Mouse (Mus musculus) c-Kit-positive CD71-positive TER-119-negative erythroid progenitor cells, embryonic 14.5 days (primary cell): ENCODE results near the gene H2afb3.
"Not testable (repeated sequence)": the region's sequence is repeated elsewhere in the genome, so short reads cannot be mapped to it uniquely, and the experiment has no call there.

Experiments
- DNase-seq: peaks from one replicate; pipeline ENCODE4 v3.0.0-alpha.2; 2013; ENCODE audit warnings: low read depth

The H2afb3 gene

GRCm38 (mm10) chrX:120312995-120313394 is at the start of gene H2afb3:
H2afb3 (minus strand) TSS chrX:120313095.
- not testable (repeated sequence) for DNase-seq

DNA sequence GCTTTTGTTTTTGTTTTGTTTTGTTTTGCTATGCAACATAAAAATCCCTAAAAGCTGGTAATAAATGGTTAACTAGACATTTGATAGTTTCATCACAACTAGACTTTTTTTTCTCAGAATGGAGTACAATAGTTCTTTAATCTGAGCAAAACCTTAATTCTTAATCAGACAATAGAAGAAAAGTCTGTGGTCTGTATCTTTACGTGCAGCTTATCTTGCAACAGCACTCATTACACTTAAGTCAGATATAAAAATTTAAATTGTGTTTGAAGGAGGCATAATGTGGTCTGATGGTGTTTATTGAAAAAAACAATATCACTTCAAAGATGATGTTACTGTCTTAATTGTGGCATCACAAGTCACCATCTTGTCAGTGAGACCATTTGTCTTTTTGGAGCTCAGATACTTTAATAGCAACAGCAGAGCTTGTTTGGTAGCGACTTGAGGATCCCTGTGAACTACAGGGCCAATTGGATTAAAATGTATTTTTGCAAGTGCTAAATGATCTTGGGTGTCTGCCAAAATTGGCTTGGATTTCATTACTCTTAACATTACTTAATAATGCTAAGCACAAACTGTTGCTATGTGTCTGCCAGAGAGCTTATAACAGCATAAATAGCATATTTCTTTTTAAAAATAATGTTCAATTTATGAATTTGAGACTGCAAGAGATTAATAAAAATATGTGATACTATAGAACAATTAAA is 11.3 kb downstream of the H2afb3 start:
- DNase-seq = no peak

DNA sequence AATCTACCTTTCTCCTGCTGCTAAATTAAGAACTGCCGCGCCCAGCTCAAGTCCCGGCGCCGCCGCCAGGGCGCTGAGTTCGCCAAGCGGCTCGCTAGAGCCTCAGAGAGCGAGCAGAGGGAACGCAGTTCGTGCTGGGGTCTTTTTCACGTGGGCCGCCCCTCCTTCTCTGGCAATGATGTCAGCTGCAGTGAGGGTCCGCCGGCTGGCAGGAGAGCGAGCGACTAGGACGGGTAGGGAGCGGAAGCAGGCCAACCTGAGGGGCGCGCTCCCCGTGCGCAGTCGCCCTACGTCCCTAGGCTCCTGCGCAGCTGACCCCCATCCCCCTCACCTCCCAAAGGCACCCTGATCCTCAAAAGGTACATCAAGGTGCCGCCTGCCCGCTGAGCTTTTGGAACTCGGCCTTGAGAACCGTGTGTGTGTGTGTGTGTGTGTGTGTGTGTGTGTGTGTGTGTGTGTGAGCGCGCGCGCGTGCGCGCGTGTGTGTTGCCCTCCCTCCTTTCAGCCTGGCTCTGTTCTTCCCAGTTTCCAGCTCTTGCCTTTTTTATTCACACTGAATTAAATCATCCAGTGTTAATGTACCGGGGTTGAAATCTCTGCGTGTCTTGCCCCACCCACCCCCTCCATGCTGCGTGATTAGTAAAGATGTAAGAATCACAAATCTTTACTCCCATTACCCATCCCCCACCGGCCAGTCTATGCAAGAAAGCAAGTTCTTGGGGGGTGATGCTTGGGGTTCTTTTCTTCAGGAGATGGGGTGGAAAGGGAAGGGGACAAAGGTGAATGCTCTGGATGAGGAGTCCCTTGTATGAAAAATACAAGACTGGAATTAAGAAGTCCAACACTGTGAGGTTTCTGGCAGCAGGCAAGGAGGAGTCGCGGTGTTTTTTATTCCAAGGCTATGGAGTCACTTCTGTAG is 19.8 kb downstream of the H2afb3 start:
- no peak for DNase-seq

DNA sequence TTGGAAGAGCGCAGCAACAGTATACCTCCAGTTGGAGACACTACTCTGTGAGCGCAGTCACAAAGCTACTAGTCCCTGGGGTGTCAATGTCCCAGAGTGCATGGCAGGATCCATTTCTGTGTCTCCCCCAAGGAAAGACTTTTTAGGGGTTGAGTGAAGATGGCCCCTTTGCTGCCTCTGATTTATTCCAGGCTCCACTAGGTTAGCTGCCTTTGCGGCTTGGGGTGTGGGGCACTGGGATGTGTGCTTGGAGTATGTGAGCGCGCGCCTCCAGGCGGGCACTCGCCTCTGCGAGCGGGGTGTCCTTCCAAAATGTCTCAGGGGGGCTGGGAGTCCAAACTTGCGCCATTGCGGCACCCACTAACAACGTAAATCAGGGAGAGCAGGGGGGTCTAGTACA is 21.2 kb downstream of the H2afb3 start:
- no peak for DNase-seq

DNA sequence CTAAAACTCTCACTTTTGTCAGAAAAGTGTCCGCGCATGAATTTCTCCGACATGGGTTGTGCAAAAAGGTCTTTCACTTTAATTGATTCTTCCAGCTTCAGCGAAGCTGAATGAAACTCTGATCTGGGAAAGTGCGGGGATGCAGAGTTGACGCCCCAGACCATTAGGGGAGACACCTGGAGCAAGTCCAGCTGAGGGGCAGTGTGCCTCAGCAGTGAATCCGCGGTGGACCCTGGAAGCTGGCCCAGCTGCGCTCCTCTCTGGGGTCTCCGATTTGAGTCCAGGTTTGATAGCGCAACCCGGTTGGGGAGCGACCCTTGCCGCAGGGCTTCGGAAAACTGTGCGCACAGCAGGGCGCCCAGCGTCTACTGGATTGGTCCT is 22.0 kb downstream of the H2afb3 start:
- DNase-seq = no peak

DNA sequence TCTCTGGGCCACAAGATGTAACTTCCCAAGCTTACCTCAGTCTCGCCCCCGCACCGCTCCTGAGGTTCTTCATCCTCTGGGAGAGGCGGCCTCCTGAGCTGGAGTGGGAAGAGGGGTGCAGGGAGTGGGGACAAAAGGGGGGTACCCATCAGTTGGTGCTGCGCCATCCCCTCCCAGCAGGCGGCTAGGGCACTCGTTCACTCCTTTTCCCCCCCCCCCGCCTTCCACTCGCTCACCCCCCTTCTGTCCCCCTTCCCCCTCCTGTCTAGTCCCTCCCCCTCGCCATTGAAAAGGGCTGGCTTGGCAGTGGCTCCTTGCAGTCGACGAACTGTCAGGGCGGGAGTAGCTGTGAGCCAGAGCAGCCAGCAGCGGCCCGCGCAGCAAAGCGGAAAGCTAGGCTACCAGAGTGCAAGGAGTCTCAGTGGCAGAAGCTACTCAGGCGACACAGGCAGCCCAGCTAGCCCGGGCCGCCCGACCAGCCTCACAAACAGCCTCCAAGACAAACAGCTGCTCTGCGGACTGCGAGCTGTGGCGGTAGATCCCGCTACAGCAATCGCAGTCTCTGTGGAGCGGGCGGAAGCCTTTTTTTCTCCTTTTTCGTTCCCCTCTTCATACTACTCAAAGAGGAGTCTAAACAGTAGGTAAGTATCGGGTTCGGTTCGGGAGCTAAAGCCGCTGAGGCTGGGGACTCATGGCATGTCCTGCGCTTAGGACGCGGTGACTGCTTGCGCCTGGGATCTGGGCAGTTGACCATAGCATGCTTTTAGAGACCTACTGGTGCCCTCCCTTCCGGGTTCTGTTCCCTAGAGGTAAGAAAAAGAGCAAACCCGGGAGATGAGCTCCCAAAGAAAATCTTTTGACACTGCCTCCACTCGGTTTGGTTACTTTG is 22.6 kb downstream of the H2afb3 start, which contains the start of gene Pcdh11x:
Gene Pcdh11x (plus strand): TSS at position 249 of the 889 bp plus-strand sequence.
- no peak for DNase-seq

- no peak for DNase-seq
These were observed 25.4 kb downstream of the H2afb3 start for GRCm38 (mm10) chrX:120287502-120287901.

GRCm38 (mm10) chrX:120285522-120285921 is 27.4 kb downstream of the H2afb3 start:
- DNase-seq = no peak
